Mouse (Mus musculus) neural tube, embryonic 14.5 days (tissue): Measurements from ENCODE around the gene Sesn1. TPM values are rescaled to one million over a fixed set of nuclear protein-coding genes. Genes with fewer than 3 reads are reported as not detected.
A peak's percentile ranks its signal among the peaks of the same experiment; 100 is the strongest.

Experiments
- ATAC-seq: fragments of 200-750 bp; cut with Nextera tagmentation; 2 replicates; pipeline ENCODE4 v1.8.0; 2017; ENCODE audit warnings: low read depth, mild to moderate bottlenecking, moderate TSS enrichment, moderate library complexity
- H3K27ac ChIP-seq: fragments of 300-500 bp; sonication (generic); 2 replicates; pipeline ENCODE4 v1.5.1; 2014; ENCODE audit warnings: low read depth, mild to moderate bottlenecking, control low read depth, low read length, moderate library complexity, mixed read lengths
- H3K27me3 ChIP-seq: fragments of 300-500 bp; sonication (generic); 2 replicates; pipeline ENCODE4 v1.6.1; 2014; ENCODE audit warnings: low read length; ENCODE audit not compliant: control insufficient read depth, insufficient read depth
- H3K36me3 ChIP-seq: fragments of 300-500 bp; sonication (generic); 2 replicates; pipeline ENCODE4 v1.6.1; 2014; ENCODE audit warnings: low read length, mixed read lengths; ENCODE audit not compliant: control insufficient read depth, insufficient read depth
- H3K4me1 ChIP-seq: fragments of 300-500 bp; sonication (generic); 2 replicates; pipeline ENCODE4 v1.6.1; 2014; ENCODE audit warnings: low read length; ENCODE audit not compliant: control insufficient read depth, insufficient read depth
- H3K4me2 ChIP-seq: fragments of 300-500 bp; sonication (generic); 2 replicates; pipeline ENCODE4 v1.6.1; 2014; ENCODE audit warnings: mild to moderate bottlenecking, low read depth, low read length, control low read depth
- H3K4me3 ChIP-seq: fragments of 300-500 bp; sonication (generic); 2 replicates; pipeline ENCODE4 v1.5.1; 2014; ENCODE audit warnings: low read depth, low read length, control low read depth, mixed read lengths
- H3K9ac ChIP-seq: fragments of 300-500 bp; sonication (generic); replicated peaks from 2 replicates; pipeline ENCODE4 v1.6.1; 2014; ENCODE audit warnings: low read depth, mild to moderate bottlenecking, control low read depth, low read length, mixed read lengths
- H3K9me3 ChIP-seq: fragments of 300-500 bp; sonication (generic); 2 replicates; pipeline ENCODE4 v1.6.1; 2016; ENCODE audit warnings: low read length; ENCODE audit not compliant: control insufficient read depth
- WGBS: fragments of 180-500 bp; shearing (Covaris S2); extraction: QIAGEN DNeasy Blood & Tissue Kit; methylation state at CpG from one replicate; pipeline ENCODE4 v1.1.7; 2014; 5-methylcytosine and 5-hydroxymethylcytosine counted together
- polyA plus RNA-seq: library from polyadenylated mRNA; unstranded; fragments of >200 nt; fragmentation: Nextera tagmentation; extraction: Ambion mirVana; gene quantifications from 2 replicates; pipeline ENCODE4 v1.2.1, GENCODE M21; 2014

Gene Sesn1
- polyA plus RNA-seq, 1 experiment from 2014 or later, result 30.6 TPM

GRCm38 (mm10) chr10:41826526-41827116, 16.9 kb downstream of the Sesn1 start:
- no peaks in the 10 kb centered on the region for H3K9me3 ChIP-seq
- no peaks in the 10 kb centered on the region for H3K4me1 ChIP-seq
- H3K27me3 ChIP-seq, result no peaks in the 10 kb centered on the region
- H3K4me2 ChIP-seq, result no peak overlapping the region
- H3K27ac ChIP-seq, result no peak overlapping the region
- no peaks in the 10 kb centered on the region for H3K36me3 ChIP-seq
- no peak overlapping the region for H3K9ac ChIP-seq
- WGBS, result 89% methylated on average over 6 of the region's 6 CpGs
- ATAC-seq, result no peak
- H3K4me3 ChIP-seq, result no peak overlapping the region

- no peak overlapping the region for H3K4me3 ChIP-seq
- H3K4me1 ChIP-seq, result no peaks in the 10 kb centered on the region
- WGBS, result 93% methylated on average over 4 of the region's 4 CpGs
- H3K9ac ChIP-seq, result no peak overlapping the region
- H3K27me3 ChIP-seq, result no peaks in the 10 kb centered on the region
- H3K4me2 ChIP-seq, result no peak overlapping the region
- ATAC-seq, result no peak
- H3K36me3 ChIP-seq, result no peaks in the 10 kb centered on the region
- no peak overlapping the region for H3K27ac ChIP-seq
- H3K9me3 ChIP-seq, result no peaks in the 10 kb centered on the region
These were observed 18.0 kb downstream of the Sesn1 start for GRCm38 (mm10) chr10:41827784-41828183.

GRCm38 (mm10) chr10:41829191-41829590, 19.5 kb downstream of the Sesn1 start:
- H3K27me3 ChIP-seq, result no peaks in the 10 kb centered on the region
- H3K9ac ChIP-seq, result no peak overlapping the region
- no peaks in the 10 kb centered on the region for H3K36me3 ChIP-seq
- H3K9me3 ChIP-seq, result no peaks in the 10 kb centered on the region
- no peak overlapping the region for H3K27ac ChIP-seq
- 83% methylated on average over 5 of the region's 5 CpGs for WGBS
- H3K4me3 ChIP-seq, result no peak overlapping the region
- no peak for ATAC-seq
- no peaks in the 10 kb centered on the region for H3K4me1 ChIP-seq
- H3K4me2 ChIP-seq, result no peak overlapping the region

GRCm38 (mm10) chr10:41829980-41830379, 20.2 kb downstream of the Sesn1 start:
- H3K9ac ChIP-seq, result no peak overlapping the region
- no peaks in the 10 kb centered on the region for H3K36me3 ChIP-seq
- H3K4me2 ChIP-seq, result no peak overlapping the region
- H3K4me3 ChIP-seq, result no peak overlapping the region
- H3K27ac ChIP-seq, result no peak overlapping the region
- H3K27me3 ChIP-seq, result no peaks in the 10 kb centered on the region
- WGBS, result 98% methylated on average over 2 of the region's 2 CpGs
- no peaks in the 10 kb centered on the region for H3K9me3 ChIP-seq
- no peak for ATAC-seq
- no peaks in the 10 kb centered on the region for H3K4me1 ChIP-seq

GRCm38 (mm10) chr10:41830445-41830844, 20.7 kb downstream of the Sesn1 start:
- H3K9ac ChIP-seq, result no peak overlapping the region
- H3K36me3 ChIP-seq, result no peaks in the 10 kb centered on the region
- no peak overlapping the region for H3K4me3 ChIP-seq
- H3K9me3 ChIP-seq, result no peaks in the 10 kb centered on the region
- 64% methylated on average over 4 of the region's 4 CpGs for WGBS
- H3K4me2 ChIP-seq, result no peak overlapping the region
- ATAC-seq, result no peak
- no peaks in the 10 kb centered on the region for H3K27me3 ChIP-seq
- no peaks in the 10 kb centered on the region for H3K4me1 ChIP-seq
- H3K27ac ChIP-seq, result no peak overlapping the region

GRCm38 (mm10) chr10:41830851-41831522, 21.3 kb downstream of the Sesn1 start:
- Histone ChIP-seq H3K4me2 (no peak overlapping the region), H3K9ac (no peak overlapping the region), H3K9me3 (no peaks in the 10 kb centered on the region), H3K4me1 (no peaks in the 10 kb centered on the region), H3K27ac (no peak overlapping the region), H3K27me3 (no peaks in the 10 kb centered on the region), H3K4me3 (no peak overlapping the region), H3K36me3 (no peaks in the 10 kb centered on the region)
- peak; percentile 41; the same call in 1 of the 2 replicates for ATAC-seq
- WGBS, result 50% methylated on average over 9 of the region's 9 CpGs

- no peaks in the 10 kb centered on the region for H3K36me3 ChIP-seq
- no peak overlapping the region for H3K27ac ChIP-seq
- no peak overlapping the region for H3K4me3 ChIP-seq
- no peaks in the 10 kb centered on the region for H3K27me3 ChIP-seq
- no peaks in the 10 kb centered on the region for H3K4me1 ChIP-seq
- no peak overlapping the region for H3K9ac ChIP-seq
- no peak for ATAC-seq
- no peaks in the 10 kb centered on the region for H3K9me3 ChIP-seq
- WGBS, result 78% methylated on average over 6 of the region's 6 CpGs
- no peak overlapping the region for H3K4me2 ChIP-seq
These were observed 22.5 kb downstream of the Sesn1 start for GRCm38 (mm10) chr10:41832191-41832590.

GRCm38 (mm10) chr10:41834131-41834530, 24.4 kb downstream of the Sesn1 start:
- ATAC-seq, result no peak
- 91% methylated on average over 2 of the region's 2 CpGs for WGBS
- H3K36me3 ChIP-seq, result no peaks in the 10 kb centered on the region

GRCm38 (mm10) chr10:41838911-41839310, 29.2 kb downstream of the Sesn1 start:
- no peaks in the 10 kb centered on the region for H3K4me1 ChIP-seq
- no peak overlapping the region for H3K4me3 ChIP-seq
- H3K9me3 ChIP-seq, result no peaks in the 10 kb centered on the region
- no peak overlapping the region for H3K9ac ChIP-seq
- H3K4me2 ChIP-seq, result no peak overlapping the region
- 89% methylated on average over 4 of the region's 4 CpGs for WGBS
- no peaks in the 10 kb centered on the region for H3K27me3 ChIP-seq
- H3K36me3 ChIP-seq, result no peaks in the 10 kb centered on the region
- H3K27ac ChIP-seq, result no peak overlapping the region
- no peak for ATAC-seq

More at GRCm38 (mm10) chr10:41834131-41834530, 24.4 kb downstream of the Sesn1 start:
- no peaks in the 10 kb centered on the region for H3K9me3 ChIP-seq
- no peak overlapping the region for H3K4me2 ChIP-seq
- no peak overlapping the region for H3K4me3 ChIP-seq
- H3K4me1 ChIP-seq, result no peaks in the 10 kb centered on the region
- H3K27me3 ChIP-seq, result no peaks in the 10 kb centered on the region
- no peak overlapping the region for H3K9ac ChIP-seq
- H3K27ac ChIP-seq, result no peak overlapping the region
